Mouse (Mus musculus) liver, embryonic 14.5 days (tissue): ENCODE measurements around the gene Frmpd2.

ENCODE experiments used
- CTCF ChIP-seq: IDR thresholded peaks from 2 replicates; pipeline ENCODE4 v1.5.1; 2016; ENCODE audit warnings: antibody characterized with exemption, low read depth, control low read depth
- EP300 ChIP-seq: IDR thresholded peaks from 2 replicates; pipeline ENCODE4 v1.6.1; 2016; ENCODE audit warnings: antibody characterized with exemption, low read depth

- TF ChIP-seq CTCF: no peak
- no peak for TF ChIP-seq EP300
These were observed 16.5 kb downstream of the Frmpd2 start for GRCm38 (mm10) chr14:33487805-33488550.
